Mouse (Mus musculus): Measurements from ENCODE around the gene Hdac7. TPM values are rescaled to one million over a fixed set of nuclear protein-coding genes. Genes with fewer than 3 reads are reported as not detected.
"Not testable (repeated sequence)": the region's sequence is repeated elsewhere in the genome, so short reads cannot be mapped to it uniquely, and the experiment has no call there.

Hdac7 gene
- polyA plus RNA-seq, 1 experiment from 2014 or later = 28.0 TPM

DNA sequence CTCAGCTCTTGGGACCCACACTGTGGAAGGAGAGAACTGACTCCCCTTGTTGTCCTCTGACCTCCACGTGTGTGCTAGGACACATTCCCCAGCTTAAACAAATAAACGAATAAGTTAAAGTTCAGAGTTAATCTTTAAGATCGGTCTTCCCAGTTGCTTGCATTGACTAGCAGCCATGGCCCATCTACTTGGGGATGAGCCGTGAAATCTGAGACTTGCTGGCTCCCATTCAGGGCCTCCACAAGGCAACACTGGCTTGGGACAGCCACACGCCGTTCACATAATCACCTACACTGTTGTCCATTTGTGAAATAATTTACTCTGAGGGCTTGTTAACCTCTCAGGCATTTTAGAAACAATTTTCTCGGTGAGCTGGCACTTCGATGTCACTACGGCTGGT lies 29.4 kb upstream of the Hdac7 start:
- no peaks in the 10 kb centered on the region for H3K36me3 ChIP-seq (replicated peaks; ENCODE audit: control insufficient read depth, insufficient read depth)
- no peaks in the 10 kb centered on the region for H3K4me1 ChIP-seq (replicated peaks; ENCODE audit: control insufficient read depth, insufficient read depth, low read length)
- H3K9ac ChIP-seq = no peak overlapping the region
- DNase-seq (ENCODE audit: low spot score) = no peak
- H3K9me3 ChIP-seq (ENCODE audit: control insufficient read depth, low read length) = no peaks in the 10 kb centered on the region
- no peak overlapping the region for H3K27ac ChIP-seq
- 85% methylated on average over 9 of the region's 9 CpGs for WGBS
- H3K27me3 ChIP-seq (ENCODE audit: control insufficient read depth, insufficient read depth, low read length) = no peaks in the 10 kb centered on the region
- no peak for ATAC-seq (ENCODE audit: low FRiP score)
- H3K4me2 ChIP-seq (replicated peaks) = no peak overlapping the region
- no peak overlapping the region for H3K4me3 ChIP-seq (replicated peaks; ENCODE audit: low read length)

- Histone ChIP-seq H3K4me3 (replicated peaks; ENCODE audit: low read length) (no peak overlapping the region), H3K36me3 (replicated peaks; ENCODE audit: control insufficient read depth, insufficient read depth) (no peaks in the 10 kb centered on the region), H3K4me2 (replicated peaks) (no peak overlapping the region), H3K27ac (no peak overlapping the region), H3K9me3 (ENCODE audit: control insufficient read depth, low read length) (no peaks in the 10 kb centered on the region), H3K9ac (no peak overlapping the region), H3K27me3 (ENCODE audit: control insufficient read depth, insufficient read depth, low read length) (no peaks in the 10 kb centered on the region), H3K4me1 (replicated peaks; ENCODE audit: control insufficient read depth, insufficient read depth, low read length) (no peaks in the 10 kb centered on the region)
- ATAC-seq (ENCODE audit: low FRiP score) (no peak), DNase-seq (ENCODE audit: low spot score) (no peak)
- WGBS = 89% methylated on average over 8 of the region's 8 CpGs
These were observed 27.9 kb upstream of the Hdac7 start for GRCm38 (mm10) chr15:97872161-97872560.

DNA sequence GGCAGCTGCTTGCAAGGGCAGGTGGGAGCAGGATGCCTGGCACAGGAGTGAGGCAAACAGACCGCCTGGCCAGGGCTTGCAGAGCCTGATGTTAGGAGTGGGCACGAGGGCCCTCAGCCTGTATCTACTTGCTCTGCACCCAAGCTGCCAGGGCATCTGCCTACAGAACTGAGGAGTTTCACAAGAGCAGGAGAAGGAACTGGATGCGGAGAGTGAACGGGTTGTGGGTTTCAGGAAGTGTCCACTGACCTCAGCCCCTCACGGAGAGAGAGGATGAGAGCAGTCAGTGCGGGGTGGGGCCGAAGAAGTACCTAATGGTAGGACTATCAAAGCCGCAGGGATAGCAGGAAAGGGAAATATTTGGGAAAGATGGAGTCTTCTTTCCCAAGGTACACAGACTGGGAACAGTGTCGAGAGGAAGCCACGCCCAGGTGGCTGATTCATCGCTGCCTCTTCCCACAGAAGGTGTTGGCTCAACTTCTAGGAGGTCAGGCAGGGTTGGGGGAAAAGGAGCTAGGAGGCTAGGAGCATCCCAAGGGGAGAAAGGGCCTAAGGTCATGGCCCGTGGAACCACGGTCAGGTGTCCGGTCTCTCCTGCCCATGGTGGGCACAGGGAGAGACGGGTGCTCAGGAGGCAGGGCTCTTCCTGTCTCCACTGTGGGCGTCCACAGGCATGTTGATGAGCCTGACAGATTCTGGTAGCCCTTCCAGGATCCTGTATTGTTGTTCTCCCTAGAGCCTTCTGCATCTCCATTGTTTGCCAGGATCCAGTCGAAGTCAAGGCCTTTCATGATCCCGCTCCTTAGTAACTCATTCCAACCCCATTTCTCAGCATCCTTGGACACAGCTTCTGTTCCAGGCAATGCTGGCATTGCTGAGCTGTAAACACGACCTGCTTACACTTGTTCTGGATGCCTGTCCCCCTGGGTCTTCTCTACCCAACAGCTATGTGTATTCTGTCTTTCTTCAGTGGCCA lies 27.0 kb upstream of the Hdac7 start:
- WGBS = 84% methylated on average over 19 of the region's 19 CpGs
- Histone ChIP-seq H3K9me3 (ENCODE audit: control insufficient read depth, low read length) (no peaks in the 10 kb centered on the region; the same call in 1 of the 2 replicates), H3K4me1 (replicated peaks; ENCODE audit: control insufficient read depth, insufficient read depth, low read length) (no peaks in the 10 kb centered on the region), H3K27ac (no peak overlapping the region), H3K36me3 (replicated peaks; ENCODE audit: control insufficient read depth, insufficient read depth) (no peaks in the 10 kb centered on the region), H3K4me3 (replicated peaks; ENCODE audit: low read length) (no peak overlapping the region), H3K9ac (no peak overlapping the region), H3K4me2 (replicated peaks) (no peak overlapping the region), H3K27me3 (ENCODE audit: control insufficient read depth, insufficient read depth, low read length) (no peaks in the 10 kb centered on the region)
- ATAC-seq (ENCODE audit: low FRiP score) (no peak), DNase-seq (ENCODE audit: low spot score) (no peak)

DNA sequence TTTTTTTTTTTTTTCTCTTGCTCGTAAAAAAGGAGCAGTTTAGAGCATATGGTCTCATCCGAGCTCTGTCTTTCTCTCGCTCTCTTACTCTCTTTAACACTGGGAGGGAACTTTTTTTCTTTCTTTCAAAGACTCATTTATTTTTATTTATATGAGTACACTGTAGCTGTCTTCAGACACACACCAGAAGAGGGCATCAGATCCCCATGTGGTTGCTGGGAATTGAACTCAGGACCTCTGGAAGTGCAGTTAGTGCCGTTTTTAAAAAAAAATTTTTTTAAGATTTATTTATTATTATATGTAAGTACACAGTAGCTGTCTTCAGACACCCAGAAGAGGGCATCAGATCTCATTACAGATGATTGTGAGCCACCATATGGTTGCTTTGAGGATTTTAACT lies 25.8 kb upstream of the Hdac7 start:
- not testable (repeated sequence) for H3K4me1 ChIP-seq (replicated peaks; ENCODE audit: control insufficient read depth, insufficient read depth, low read length); H3K9ac ChIP-seq; H3K36me3 ChIP-seq (replicated peaks; ENCODE audit: control insufficient read depth, insufficient read depth); ATAC-seq (ENCODE audit: low FRiP score); H3K9me3 ChIP-seq (ENCODE audit: control insufficient read depth, low read length); H3K4me3 ChIP-seq (replicated peaks; ENCODE audit: low read length); H3K4me2 ChIP-seq (replicated peaks); H3K27me3 ChIP-seq (ENCODE audit: control insufficient read depth, insufficient read depth, low read length); DNase-seq (ENCODE audit: low spot score); H3K27ac ChIP-seq
- 76% methylated on average over 4 of the region's 4 CpGs for WGBS

DNA sequence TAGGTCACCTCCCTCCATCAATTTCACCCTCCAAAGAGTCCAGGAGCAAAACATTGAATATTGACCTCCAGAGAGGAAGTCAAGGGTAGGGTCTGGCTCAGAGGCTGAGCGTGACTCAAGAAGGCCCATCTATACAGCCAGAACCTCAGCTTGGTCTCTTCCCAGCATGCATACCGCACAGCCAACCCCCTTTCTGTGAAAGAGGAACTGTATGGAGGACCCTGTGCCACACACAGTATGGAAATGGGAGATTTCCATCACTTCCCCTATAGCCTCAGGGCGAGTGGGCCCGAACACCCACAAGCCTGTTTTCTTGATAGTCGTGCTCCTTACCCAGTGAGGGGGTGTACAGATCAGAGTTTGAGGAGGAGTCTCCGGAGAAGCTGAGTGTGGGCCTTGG lies 24.7 kb upstream of the Hdac7 start:
- Histone ChIP-seq H3K9ac (no peak overlapping the region), H3K9me3 (ENCODE audit: control insufficient read depth, low read length) (peaks cover 3% of the 10 kb centered on the region; the same call in 1 of the 2 replicates), H3K4me3 (replicated peaks; ENCODE audit: low read length) (no peak overlapping the region), H3K36me3 (replicated peaks; ENCODE audit: control insufficient read depth, insufficient read depth) (no peaks in the 10 kb centered on the region), H3K4me1 (replicated peaks; ENCODE audit: control insufficient read depth, insufficient read depth, low read length) (no peaks in the 10 kb centered on the region), H3K27me3 (ENCODE audit: control insufficient read depth, insufficient read depth, low read length) (no peaks in the 10 kb centered on the region), H3K4me2 (replicated peaks) (no peak overlapping the region), H3K27ac (no peak overlapping the region)
- WGBS = 91% methylated on average over 6 of the region's 6 CpGs
- ATAC-seq (ENCODE audit: low FRiP score) (no peak), DNase-seq (ENCODE audit: low spot score) (no peak)

DNA sequence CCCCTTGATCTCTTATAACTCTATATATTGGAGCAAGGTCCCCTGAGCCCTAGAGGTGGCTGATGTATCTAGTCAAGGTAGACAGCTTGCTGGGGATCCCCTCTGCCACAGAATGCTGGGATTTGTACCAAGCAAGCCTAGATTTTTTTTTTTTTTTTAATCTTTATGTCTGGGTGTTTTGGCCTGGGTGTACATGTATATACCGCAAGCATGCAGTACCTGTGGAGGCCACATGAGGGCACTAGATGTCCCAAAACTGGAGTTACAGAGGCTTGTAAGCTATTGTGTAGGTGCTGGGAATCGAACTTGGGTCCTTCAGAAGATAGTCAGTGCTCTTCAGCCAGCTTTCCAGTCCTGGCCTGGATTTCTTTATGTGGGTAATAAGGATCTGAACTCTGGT lies 21.7 kb upstream of the Hdac7 start:
- no peak for ATAC-seq (ENCODE audit: low FRiP score)
- DNase-seq (ENCODE audit: low spot score) = no peak
- 98% methylated on average over 2 of the region's 2 CpGs for WGBS

DNA sequence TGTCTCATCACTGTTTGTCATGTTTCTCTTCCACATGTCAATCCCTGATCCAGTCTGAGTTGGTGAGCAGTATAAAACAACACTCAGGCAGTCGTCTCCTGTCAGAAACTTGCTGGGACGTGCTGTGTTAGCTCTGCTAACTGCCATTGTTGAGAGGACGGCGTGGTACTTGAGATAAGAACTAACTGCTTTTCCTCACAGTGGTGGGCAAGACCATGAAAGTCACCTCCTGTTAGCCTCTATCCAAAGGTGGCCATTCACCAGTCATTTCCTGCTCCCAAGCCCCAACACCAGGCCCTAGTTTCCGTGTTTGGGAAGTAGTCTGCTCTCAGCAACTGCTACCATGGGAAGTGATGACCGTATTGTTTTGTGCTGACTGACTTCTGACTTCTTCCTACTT lies 20.9 kb upstream of the Hdac7 start:
- Histone ChIP-seq H3K27me3 (ENCODE audit: control insufficient read depth, insufficient read depth, low read length) (no peaks in the 10 kb centered on the region), H3K9ac (no peak overlapping the region), H3K36me3 (replicated peaks; ENCODE audit: control insufficient read depth, insufficient read depth) (no peaks in the 10 kb centered on the region), H3K4me2 (replicated peaks) (no peak overlapping the region), H3K4me1 (replicated peaks; ENCODE audit: control insufficient read depth, insufficient read depth, low read length) (no peaks in the 10 kb centered on the region), H3K4me3 (replicated peaks; ENCODE audit: low read length) (no peak overlapping the region), H3K9me3 (ENCODE audit: control insufficient read depth, low read length) (peaks cover 3% of the 10 kb centered on the region; the same call in 1 of the 2 replicates), H3K27ac (no peak overlapping the region)
- ATAC-seq (ENCODE audit: low FRiP score) = no peak
- DNase-seq (ENCODE audit: low spot score) = no peak
- 78% methylated on average over 6 of the region's 6 CpGs for WGBS

More for the DNA sequence above, 21.7 kb upstream of the Hdac7 start:
- Histone ChIP-seq H3K27ac (no peak overlapping the region), H3K27me3 (ENCODE audit: control insufficient read depth, insufficient read depth, low read length) (no peaks in the 10 kb centered on the region), H3K9ac (no peak overlapping the region), H3K9me3 (ENCODE audit: control insufficient read depth, low read length) (peaks cover 3% of the 10 kb centered on the region; the same call in 1 of the 2 replicates), H3K4me3 (replicated peaks; ENCODE audit: low read length) (no peak overlapping the region), H3K4me2 (replicated peaks) (no peak overlapping the region), H3K36me3 (replicated peaks; ENCODE audit: control insufficient read depth, insufficient read depth) (no peaks in the 10 kb centered on the region), H3K4me1 (replicated peaks; ENCODE audit: control insufficient read depth, insufficient read depth, low read length) (no peaks in the 10 kb centered on the region)

DNA sequence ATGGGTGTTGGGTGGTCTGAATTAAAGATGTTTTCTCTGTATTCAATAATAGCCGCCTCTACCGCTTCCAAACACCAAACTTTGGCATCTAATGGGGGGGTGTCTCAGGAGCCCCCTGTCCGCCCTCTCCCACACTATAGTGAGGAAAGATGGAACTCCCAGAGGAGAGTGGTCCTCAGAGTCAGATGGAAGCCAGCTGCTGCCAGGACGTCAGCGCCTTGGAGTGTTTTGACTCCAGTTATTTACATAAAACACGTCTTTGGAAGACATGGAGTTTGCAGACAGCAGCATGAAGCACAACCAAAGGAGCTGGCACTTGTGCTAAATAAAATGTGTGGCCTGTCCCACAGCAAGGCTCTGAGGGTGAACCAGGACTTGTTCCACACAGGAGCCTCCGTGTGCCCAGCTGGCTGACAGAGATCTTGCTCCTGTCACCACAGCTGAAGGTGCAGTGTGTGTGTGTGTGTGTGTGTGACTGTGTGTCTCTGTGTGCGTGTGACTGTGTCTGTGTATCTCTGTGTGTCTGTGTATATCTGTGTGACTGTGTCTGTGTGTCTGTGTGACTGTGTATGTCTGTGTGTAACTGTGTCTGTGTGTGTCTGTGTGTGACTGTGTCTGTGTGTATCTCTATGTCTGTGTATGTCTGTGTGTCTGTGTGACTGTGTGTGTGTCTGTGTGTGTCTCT lies 20.2 kb upstream of the Hdac7 start:
- H3K36me3 ChIP-seq (replicated peaks; ENCODE audit: control insufficient read depth, insufficient read depth) = no peaks in the 10 kb centered on the region
- peaks cover 3% of the 10 kb centered on the region; the same call in 1 of the 2 replicates for H3K9me3 ChIP-seq (ENCODE audit: control insufficient read depth, low read length)
- H3K4me3 ChIP-seq (replicated peaks; ENCODE audit: low read length) = no peak overlapping the region
- no peak overlapping the region for H3K9ac ChIP-seq
- no peaks in the 10 kb centered on the region for H3K4me1 ChIP-seq (replicated peaks; ENCODE audit: control insufficient read depth, insufficient read depth, low read length)
- WGBS = 76% methylated on average over 8 of the region's 8 CpGs
- no peak for ATAC-seq (ENCODE audit: low FRiP score)
- no peak overlapping the region for H3K4me2 ChIP-seq (replicated peaks)
- H3K27ac ChIP-seq = no peak overlapping the region
- DNase-seq (ENCODE audit: low spot score) = no peak
- no peaks in the 10 kb centered on the region for H3K27me3 ChIP-seq (ENCODE audit: control insufficient read depth, insufficient read depth, low read length)

GRCm38 (mm10) chr15:97863494-97863881 lies 19.2 kb upstream of the Hdac7 start:
- Histone ChIP-seq H3K4me1 (replicated peaks; ENCODE audit: control insufficient read depth, insufficient read depth, low read length) (no peaks in the 10 kb centered on the region), H3K36me3 (replicated peaks; ENCODE audit: control insufficient read depth, insufficient read depth) (no peaks in the 10 kb centered on the region), H3K4me3 (replicated peaks; ENCODE audit: low read length) (no peak overlapping the region), H3K9ac (no peak overlapping the region), H3K27ac (no peak overlapping the region), H3K27me3 (ENCODE audit: control insufficient read depth, insufficient read depth, low read length) (no peaks in the 10 kb centered on the region), H3K4me2 (replicated peaks) (no peak overlapping the region), H3K9me3 (ENCODE audit: control insufficient read depth, low read length) (peaks cover 3% of the 10 kb centered on the region; the same call in 1 of the 2 replicates)
- WGBS = 81% methylated on average over 18 of the region's 18 CpGs
- ATAC-seq (ENCODE audit: low FRiP score) (no peak), DNase-seq (ENCODE audit: low spot score) (no peak)
